Mouse (Mus musculus): ENCODE measurements around the gene Pou2f3. TPM values are rescaled to one million over a fixed set of nuclear protein-coding genes. Genes with fewer than 3 reads are reported as not detected.

Pou2f3 gene
- polyA plus RNA-seq, 1 experiment: 0.77 TPM

- 92% methylated on average over 10 of the region's 10 CpGs for WGBS
- H3K4me3 ChIP-seq (replicated peaks; ENCODE audit: control insufficient read depth, low read depth, low read length): no peak overlapping the region
- peaks cover 5% of the 10 kb centered on the region for H3K4me1 ChIP-seq (ENCODE audit: control insufficient read depth, insufficient read depth, low read length)
- H3K27ac ChIP-seq (ENCODE audit: control insufficient read depth, insufficient read depth, low read depth, low read length, poor library complexity): no peak overlapping the region
- TF ChIP-seq POLR2A (IDR thresholded peaks at IDR 0.05; ENCODE audit: borderline replicate concordance, control insufficient read depth, low read depth, low read length) (no peak), CTCF (IDR thresholded peaks at IDR 0.05; ENCODE audit: control insufficient read depth, insufficient read depth, low read length) (no peak)
Measured at GRCm38 (mm10) chr9:43229398-43229895, 19.3 kb upstream of the Pou2f3 start.

GRCm38 (mm10) chr9:43228745-43229144 lies 18.6 kb upstream of the Pou2f3 start:
- no peak overlapping the region for H3K4me3 ChIP-seq (replicated peaks; ENCODE audit: control insufficient read depth, low read depth, low read length)
- TF ChIP-seq POLR2A (IDR thresholded peaks at IDR 0.05; ENCODE audit: borderline replicate concordance, control insufficient read depth, low read depth, low read length) (no peak), CTCF (IDR thresholded peaks at IDR 0.05; ENCODE audit: control insufficient read depth, insufficient read depth, low read length) (no peak)
- no peak overlapping the region for H3K27ac ChIP-seq (ENCODE audit: control insufficient read depth, insufficient read depth, low read depth, low read length, poor library complexity)
- peaks cover 3% of the 10 kb centered on the region for H3K4me1 ChIP-seq (ENCODE audit: control insufficient read depth, insufficient read depth, low read length)
- WGBS: 85% methylated on average over 2 of the region's 2 CpGs

- no peak overlapping the region for H3K4me3 ChIP-seq (replicated peaks; ENCODE audit: control insufficient read depth, low read depth, low read length)
- no peak for TF ChIP-seq CTCF (IDR thresholded peaks at IDR 0.05; ENCODE audit: control insufficient read depth, insufficient read depth, low read length)
- TF ChIP-seq POLR2A (IDR thresholded peaks at IDR 0.05; ENCODE audit: borderline replicate concordance, control insufficient read depth, low read depth, low read length): no peak
- H3K27ac ChIP-seq (ENCODE audit: control insufficient read depth, insufficient read depth, low read depth, low read length, poor library complexity): no peak overlapping the region
- H3K4me1 ChIP-seq (ENCODE audit: control insufficient read depth, insufficient read depth, low read length): peaks cover 3% of the 10 kb centered on the region
- WGBS: 46% methylated on average over 8 of the region's 8 CpGs
Measured at GRCm38 (mm10) chr9:43227626-43228025, 17.5 kb upstream of the Pou2f3 start.

- H3K4me1 ChIP-seq (ENCODE audit: control insufficient read depth, insufficient read depth, low read length): peaks cover 3% of the 10 kb centered on the region
- no peak overlapping the region for H3K4me3 ChIP-seq (replicated peaks; ENCODE audit: control insufficient read depth, low read depth, low read length)
- 59% methylated on average over 9 of the region's 9 CpGs for WGBS
- no peak overlapping the region for H3K27ac ChIP-seq (ENCODE audit: control insufficient read depth, insufficient read depth, low read depth, low read length, poor library complexity)
- TF ChIP-seq CTCF (IDR thresholded peaks at IDR 0.05; ENCODE audit: control insufficient read depth, insufficient read depth, low read length) (no peak), POLR2A (IDR thresholded peaks at IDR 0.05; ENCODE audit: borderline replicate concordance, control insufficient read depth, low read depth, low read length) (no peak)
Measured at GRCm38 (mm10) chr9:43226573-43227160, 16.5 kb upstream of the Pou2f3 start.

GRCm38 (mm10) chr9:43225481-43225880 lies 15.3 kb upstream of the Pou2f3 start:
- Histone ChIP-seq H3K27ac (ENCODE audit: control insufficient read depth, insufficient read depth, low read depth, low read length, poor library complexity) (peak overlapping the region; percentile 20; the same call in 1 of the 2 replicates), H3K4me1 (ENCODE audit: control insufficient read depth, insufficient read depth, low read length) (peaks cover 3% of the 10 kb centered on the region), H3K4me3 (replicated peaks; ENCODE audit: control insufficient read depth, low read depth, low read length) (no peak overlapping the region)

GRCm38 (mm10) chr9:43224771-43225355 lies 14.7 kb upstream of the Pou2f3 start:
- H3K4me3 ChIP-seq (replicated peaks; ENCODE audit: control insufficient read depth, low read depth, low read length): no peak overlapping the region
- no peak for TF ChIP-seq CTCF (IDR thresholded peaks at IDR 0.05; ENCODE audit: control insufficient read depth, insufficient read depth, low read length)
- TF ChIP-seq POLR2A (IDR thresholded peaks at IDR 0.05; ENCODE audit: borderline replicate concordance, control insufficient read depth, low read depth, low read length): no peak
- peak overlapping the region; percentile 20; the same call in 1 of the 2 replicates for H3K27ac ChIP-seq (ENCODE audit: control insufficient read depth, insufficient read depth, low read depth, low read length, poor library complexity)
- peaks cover 3% of the 10 kb centered on the region for H3K4me1 ChIP-seq (ENCODE audit: control insufficient read depth, insufficient read depth, low read length)
- WGBS: 64% methylated on average over 11 of the region's 11 CpGs

More at GRCm38 (mm10) chr9:43225481-43225880, 15.3 kb upstream of the Pou2f3 start:
- TF ChIP-seq CTCF (IDR thresholded peaks at IDR 0.05; ENCODE audit: control insufficient read depth, insufficient read depth, low read length) (no peak), POLR2A (IDR thresholded peaks at IDR 0.05; ENCODE audit: borderline replicate concordance, control insufficient read depth, low read depth, low read length) (no peak)
- WGBS: 74% methylated on average over 2 of the region's 2 CpGs

GRCm38 (mm10) chr9:43222429-43222715 lies 12.2 kb upstream of the Pou2f3 start:
- no peak overlapping the region for H3K27ac ChIP-seq (ENCODE audit: control insufficient read depth, insufficient read depth, low read depth, low read length, poor library complexity)
- 83% methylated on average over 8 of the region's 8 CpGs for WGBS
- TF ChIP-seq POLR2A (IDR thresholded peaks at IDR 0.05; ENCODE audit: borderline replicate concordance, control insufficient read depth, low read depth, low read length) (no peak), CTCF (IDR thresholded peaks at IDR 0.05; ENCODE audit: control insufficient read depth, insufficient read depth, low read length) (0 out of 2 replicates have a peak, but pooled peaks have one; percentile 9)
- H3K4me1 ChIP-seq (ENCODE audit: control insufficient read depth, insufficient read depth, low read length): peaks cover 2% of the 10 kb centered on the region
- H3K4me3 ChIP-seq (replicated peaks; ENCODE audit: control insufficient read depth, low read depth, low read length): no peak overlapping the region

- Histone ChIP-seq H3K27ac (ENCODE audit: control insufficient read depth, insufficient read depth, low read depth, low read length, poor library complexity) (no peak overlapping the region), H3K4me3 (replicated peaks; ENCODE audit: control insufficient read depth, low read depth, low read length) (no peak overlapping the region), H3K4me1 (ENCODE audit: control insufficient read depth, insufficient read depth, low read length) (no peaks in the 10 kb centered on the region)
- 61% methylated on average over 18 of the region's 18 CpGs for WGBS
- peak; percentile 75 for TF ChIP-seq CTCF (IDR thresholded peaks at IDR 0.05; ENCODE audit: control insufficient read depth, insufficient read depth, low read length)
- TF ChIP-seq POLR2A (IDR thresholded peaks at IDR 0.05; ENCODE audit: borderline replicate concordance, control insufficient read depth, low read depth, low read length): no peak
Measured at GRCm38 (mm10) chr9:43221643-43222428, 11.7 kb upstream of the Pou2f3 start.

All from bone marrow, adult 2 months (tissue).